In the genomic region with DNA sequence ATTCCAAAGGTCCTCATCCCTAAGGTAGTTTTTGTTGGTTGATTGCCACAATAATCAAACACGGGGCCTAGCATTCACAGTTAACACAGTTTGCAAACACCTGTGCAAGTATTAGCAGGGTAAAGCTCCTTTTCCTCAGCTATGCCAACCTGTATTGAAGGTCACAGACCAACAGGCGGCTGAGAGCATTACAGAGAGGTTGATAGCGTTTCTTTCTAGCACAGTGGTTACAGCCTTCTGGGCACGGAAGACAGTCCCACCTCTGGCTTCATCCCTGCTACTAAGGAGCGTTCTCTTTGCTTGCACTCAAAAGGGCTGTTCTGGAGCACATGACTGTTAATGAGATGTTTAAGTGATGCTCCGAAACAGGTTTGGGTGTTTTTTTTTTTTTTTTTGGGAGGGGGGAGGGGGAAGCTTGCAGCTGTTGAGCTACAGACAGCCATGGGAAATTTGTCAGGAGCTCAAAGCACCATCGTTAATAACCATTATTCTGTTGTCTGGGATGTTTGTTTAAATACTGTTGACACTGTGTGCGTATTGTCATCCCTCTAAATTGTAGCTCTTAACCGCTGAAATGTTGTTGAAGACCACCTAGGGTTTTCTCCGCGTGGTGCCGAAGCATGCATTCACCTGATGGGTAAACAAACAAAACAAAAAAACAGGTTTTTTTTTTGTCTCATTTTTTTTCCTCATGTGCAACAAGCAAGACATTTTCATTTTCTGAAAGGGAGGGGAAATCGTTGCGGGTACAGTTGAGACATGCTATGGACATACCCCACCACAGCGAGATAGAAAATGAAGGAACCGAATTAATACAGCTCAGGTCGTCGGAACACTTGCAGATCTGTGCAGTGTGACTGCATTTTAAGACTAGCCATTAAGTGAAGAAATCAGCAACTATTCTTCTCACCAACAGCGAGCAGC, we compare ENCODE assay signal across 14 mouse cellular contexts. TPM values are rescaled to one million over a fixed set of nuclear protein-coding genes. Genes with fewer than 3 reads are reported as not detected.
DNase-seq lines count a peak whose midpoint lies in the region; ATAC-seq and TF ChIP-seq lines count a peak whose summit lies in the region.
"Had no signal": no experiment of that assay in that cellular context is flagged by ENCODE, and none has a peak within 500 bp of the region (broad histone marks: within the 10 kb centered on the region; RNA-seq: fewer than 3 reads in every experiment).

No protein-coding gene starts in this region.

- H3K36me3 ChIP-seq in CH12.LX (replicated peaks in 1 of 2; ENCODE audit: control insufficient read depth in 1 of 2, insufficient read depth in 1 of 2, low read length in 1 of 2), result no peaks in the 10 kb centered on the region
- peaks cover 21% of the 10 kb centered on the region for H3K36me3 ChIP-seq in forebrain, embryonic 10.5 days (replicated peaks)
- H3K36me3 ChIP-seq in midbrain, embryonic 12.5 days, result no peaks in the 10 kb centered on the region
- H3K36me3 ChIP-seq: stomach, embryonic 15.5 days had no signal

- no peak for TF ChIP-seq POLR2A in CH12.LX (IDR thresholded peaks at IDR 0.05; ENCODE audit: low read depth, low read length)

- in situ Hi-C loops in CH12.LX (cut with MboI; ENCODE audit: low pct_ligation_motif_present, low pct_unique_long_range_greater_than_20kb, low sequenced_read_pairs), result no loop called here

- H3K9ac ChIP-seq in CH12.LX (ENCODE audit: insufficient read depth, low read depth), result no peak overlapping the region
- no peak overlapping the region for H3K9ac ChIP-seq in midbrain, embryonic 12.5 days (replicated peaks)
- H3K9ac ChIP-seq: stomach, embryonic 15.5 days had no signal

- no peaks in the 10 kb centered on the region for H3K9me3 ChIP-seq in CH12.LX (replicated peaks; ENCODE audit: low read length)
- no peaks in the 10 kb centered on the region; the same call in 1 of the 2 replicates for H3K9me3 ChIP-seq in forebrain, embryonic 10.5 days
- H3K9me3 ChIP-seq in midbrain, embryonic 12.5 days, result 0 out of 2 replicates have a peak, but pooled peaks cover 4% of the 10 kb centered on the region
- H3K9me3 ChIP-seq: stomach, embryonic 15.5 days had no signal

- TF ChIP-seq CTCF in CH12.LX (conservative IDR thresholded peaks at IDR 0.05 in 1 of 2, IDR thresholded peaks at IDR 0.05 in 1 of 2; ENCODE audit: low read depth in 2 of 2, low read length in 2 of 2), result no peak

- WGBS in forebrain, embryonic 10.5 days, result under 1% methylated on average over 19 of the region's 19 CpGs
- under 1% methylated on average over 19 of the region's 19 CpGs for WGBS in midbrain, embryonic 12.5 days

- DNase-seq in embryo, embryonic 10 days (ENCODE audit: low spot score), result peak; percentile 38
- no peak for DNase-seq in embryo, embryonic 11 days
- no peak for DNase-seq in CH12.LX (ENCODE audit: extremely low read depth)
- DNase-seq in forebrain, embryonic 10.5 days (ENCODE audit: extremely low spot score, low spot score), result no peak
- no peak for DNase-seq in layer of hippocampus, adult 11-12 months (ENCODE audit: low spot score)
- no peak for DNase-seq in spleen, postnatal 36 days (ENCODE audit: low spot score in 2 of 2)
- DNase-seq in frontal cortex, postnatal 14 days (ENCODE audit: low spot score in 2 of 2), result no peak
- DNase-seq: adrenal gland, postnatal 14 days; gastrocnemius, postnatal 25 days; kidney, postnatal 14 days; lung, adult 18-20 months had no signal

- no peak overlapping the region for H3K4me3 ChIP-seq in CH12.LX (replicated peaks in 1 of 3; ENCODE audit: low read depth in 2 of 3, low read length in 2 of 3, poor library complexity in 1 of 3)
- peak overlapping the region; percentile 50 for H3K4me3 ChIP-seq in forebrain, embryonic 10.5 days
- peak overlapping the region; percentile 30 for H3K4me3 ChIP-seq in midbrain, embryonic 12.5 days

- no peak overlapping the region for H3K27ac ChIP-seq in CH12.LX (ENCODE audit: insufficient read depth, low read depth)
- H3K27ac ChIP-seq in forebrain, embryonic 10.5 days, result peak overlapping the region; percentile 90
- H3K27ac ChIP-seq in midbrain, embryonic 12.5 days (replicated peaks), result 0 out of 2 replicates have a peak overlapping the region, but pooled peaks have one; percentile 52
- H3K27ac ChIP-seq: stomach, embryonic 15.5 days had no signal

- peaks cover 6 to 12% of the 10 kb centered on the region in 2 experiments for H3K4me1 ChIP-seq in CH12.LX (ENCODE audit: control insufficient read depth in 1 of 2, insufficient read depth in 2 of 2)
- H3K4me1 ChIP-seq in forebrain, embryonic 10.5 days, result peaks cover 95% of the 10 kb centered on the region
- H3K4me1 ChIP-seq in midbrain, embryonic 12.5 days, result peaks cover 74% of the 10 kb centered on the region

- TF ChIP-seq RAD21 in CH12.LX (IDR thresholded peaks at IDR 0.05; ENCODE audit: low read depth, low read length), result no peak

- H3K27me3 ChIP-seq in CH12.LX (replicated peaks), result peaks cover 37% of the 10 kb centered on the region
- peaks cover 100% of the 10 kb centered on the region for H3K27me3 ChIP-seq in forebrain, embryonic 10.5 days (ENCODE audit: poor library complexity, severe bottlenecking)
- peaks cover 95% of the 10 kb centered on the region for H3K27me3 ChIP-seq in midbrain, embryonic 12.5 days

- no peak for ATAC-seq in midbrain, embryonic 12.5 days (ENCODE audit: low FRiP score, low read depth)

- dilution Hi-C loops in CH12.LX (cut with MboI; ENCODE audit: extremely low pct_ligation_motif_present, extremely low pct_unique_long_range_greater_than_20kb, low sequenced_read_pairs), result no loop called here

- H3K79me2 ChIP-seq in CH12.LX (replicated peaks; ENCODE audit: control insufficient read depth, extremely low read depth, insufficient read depth, poor library complexity, severe bottlenecking), result no peaks in the 10 kb centered on the region

- TF ChIP-seq EP300 in CH12.LX (IDR thresholded peaks at IDR 0.05; ENCODE audit: low read length), result no peak

- peak overlapping the region; percentile 70 for H3K4me2 ChIP-seq in CH12.LX (ENCODE audit: insufficient read depth, low read depth, poor library complexity, severe bottlenecking)
- H3K4me2 ChIP-seq in midbrain, embryonic 12.5 days (replicated peaks), result peak overlapping the region; percentile 55

TF ChIP-seq in CH12.LX, 34 proteins besides CTCF, POLR2A, EP300 and RAD21:
- TF ChIP-seq NRF1 (IDR thresholded peaks at IDR 0.05; ENCODE audit: low read depth, low read length), result no peak
- no peak for TF ChIP-seq TCF12 (IDR thresholded peaks at IDR 0.05; ENCODE audit: low read depth, low read length)
- TF ChIP-seq MAZ (IDR thresholded peaks at IDR 0.05; ENCODE audit: low read depth, low read length), result no peak
- TF ChIP-seq MXI1 (IDR thresholded peaks at IDR 0.05; ENCODE audit: low read depth, low read length), result no peak
- no peak for TF ChIP-seq CHD1 (IDR thresholded peaks at IDR 0.05; ENCODE audit: low read depth, low read length)
- peak; percentile 73 for TF ChIP-seq ZNF384 (IDR thresholded peaks at IDR 0.05; ENCODE audit: low read depth, low read length)
- TF ChIP-seq GABPA (IDR thresholded peaks at IDR 0.05; ENCODE audit: insufficient replicate concordance, low read depth, low read length), result no peak

RNA-seq across cellular contexts. Expression of gene Ostm1, which starts 6.9 kb away (rescaled TPM):
- total RNA-seq in CH12.LX (2012; rRNA removed), result 19.4 TPM in 2 replicates
- 30.2 and 31.8 TPM in 2 replicates for total RNA-seq in CH12.LX (2014; rRNA removed)
- polyA plus RNA-seq in CH12.LX (2012; ENCODE audit: insufficient read length, low read depth), result 17.3 and 19.4 TPM in 2 replicates
- polyA plus RNA-seq in forebrain, embryonic 10.5 days (2016; fragmentation: Nextera tagmentation; extraction: Ambion mirVana), result 44.2 and 44.7 TPM in 2 replicates
- polyA plus RNA-seq in midbrain, embryonic 12.5 days (2016; fragmentation: Nextera tagmentation; extraction: Ambion mirVana), result 35.4 and 40.1 TPM in 2 replicates

RNA-seq across cellular contexts. Expression of gene Nr2e1, which starts 7.1 kb away (rescaled TPM):
- total RNA-seq in CH12.LX (2012; rRNA removed) (not detected in 2 replicates), CH12.LX (2014; rRNA removed) (not detected in 2 replicates)
- polyA plus RNA-seq in CH12.LX (2012; ENCODE audit: insufficient read length, low read depth), result not detected in 2 replicates
- polyA plus RNA-seq in forebrain, embryonic 10.5 days (2016; fragmentation: Nextera tagmentation; extraction: Ambion mirVana), result 80.9 and 87.7 TPM in 2 replicates
- 35.2 and 46.5 TPM in 2 replicates for polyA plus RNA-seq in midbrain, embryonic 12.5 days (2016; fragmentation: Nextera tagmentation; extraction: Ambion mirVana)
- total RNA-seq: adrenal gland, postnatal 14 days; gastrocnemius, postnatal 25 days had no signal
- polyA plus RNA-seq: heart, embryonic 16.5 days had no signal

Comparison
In these comparisons a context has a peak if more than half of its experiments do, and no peak if none do; other contexts are left out.
1. H3K4me3 ChIP-seq: peak in forebrain, embryonic 10.5 days (single experiment) and midbrain, embryonic 12.5 days (single experiment); none in CH12.LX (0 of 3).
2. RNA of gene Nr2e1, which starts 7.1 kb away (polyA plus RNA-seq): 80.9 to 87.7 TPM in forebrain, embryonic 10.5 days and 35.2 to 46.5 TPM in midbrain, embryonic 12.5 days; not detected in CH12.LX; every median in the first group is over 10 times any median in the second.